Mouse (Mus musculus) liver, embryonic 15.5 days (tissue): ENCODE results near the gene Imp4. TPM values are rescaled to one million over a fixed set of nuclear protein-coding genes. Genes with fewer than 3 reads are reported as not detected.

Experiments used
- ATAC-seq: fragments of 200-750 bp; cut with Nextera tagmentation; 2 replicates; pipeline ENCODE4 v1.8.0; 2017; ENCODE audit warnings: moderate number of reproducible peaks, mild to moderate bottlenecking, moderate library complexity; ENCODE audit not compliant: insufficient read depth
- H3K27ac ChIP-seq: fragments of 300-500 bp; sonication (generic); replicated peaks from 2 replicates; pipeline ENCODE4 v1.5.1; 2015; ENCODE audit warnings: mild to moderate bottlenecking, inconsistent platforms
- H3K27me3 ChIP-seq: fragments of 300-500 bp; sonication (generic); 2 replicates; pipeline ENCODE4 v1.6.1; 2015; ENCODE audit warnings: mild to moderate bottlenecking, inconsistent platforms
- H3K36me3 ChIP-seq: fragments of 300-500 bp; sonication (generic); replicated peaks from 2 replicates; pipeline ENCODE4 v1.6.1; 2015; ENCODE audit warnings: moderate library complexity, mild to moderate bottlenecking, inconsistent platforms
- H3K4me1 ChIP-seq: fragments of 300-500 bp; sonication (generic); replicated peaks from 2 replicates; pipeline ENCODE4 v1.6.1; 2015; ENCODE audit warnings: inconsistent platforms
- H3K4me2 ChIP-seq: fragments of 300-500 bp; sonication (generic); 2 replicates; pipeline ENCODE4 v1.6.1; 2015; ENCODE audit warnings: moderate library complexity, mild to moderate bottlenecking, inconsistent platforms
- H3K4me3 ChIP-seq: fragments of 300-500 bp; sonication (generic); replicated peaks from 2 replicates; pipeline ENCODE4 v1.5.1; 2015; ENCODE audit warnings: mild to moderate bottlenecking, inconsistent platforms
- H3K9ac ChIP-seq: fragments of 300-500 bp; sonication (generic); 2 replicates; pipeline ENCODE4 v1.6.1; 2015; ENCODE audit warnings: moderate library complexity, mild to moderate bottlenecking, inconsistent platforms
- H3K9me3 ChIP-seq: fragments of 300-500 bp; sonication (generic); replicated peaks from 2 replicates; pipeline ENCODE4 v1.6.1; 2016; ENCODE audit warnings: inconsistent platforms
- WGBS: fragments of 180-500 bp; shearing (Covaris S2); methylation state at CpG from one replicate; pipeline ENCODE4 v1.1.7; 2015; ENCODE audit warnings: mixed read lengths; ENCODE audit not compliant: insufficient replicate concordance; 5-methylcytosine and 5-hydroxymethylcytosine counted together
- polyA plus RNA-seq: library from polyadenylated mRNA; unstranded; fragments of >200 nt; fragmentation: Nextera tagmentation; extraction: Ambion mirVana; gene quantifications from 2 replicates; pipeline ENCODE4 v1.2.1, GENCODE M21; 2015

The Imp4 gene
- polyA plus RNA-seq, 1 experiment from 2014 or later: 52.0 TPM

DNA sequence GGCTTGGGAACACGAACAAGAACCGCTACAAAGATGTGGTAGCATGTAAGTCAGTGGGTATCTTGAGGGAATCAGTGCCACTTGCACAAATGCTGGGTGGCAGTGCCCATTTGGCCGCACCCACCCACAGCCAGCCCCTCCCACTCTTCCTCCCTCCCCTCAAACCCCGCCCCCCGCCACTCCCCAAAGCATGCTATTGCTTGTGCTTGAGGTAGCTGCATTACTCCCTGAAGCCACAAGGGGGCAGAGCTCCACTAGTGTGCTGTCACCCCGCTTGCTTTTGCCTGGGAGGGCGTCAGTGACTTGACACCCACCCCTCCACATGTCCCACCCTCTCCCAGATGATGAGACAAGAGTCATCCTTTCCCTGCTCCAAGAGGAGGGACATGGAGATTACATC lies 23.1 kb downstream of the Imp4 start:
- no peak for ATAC-seq
- Histone ChIP-seq H3K36me3 (no peaks in the 10 kb centered on the region), H3K9ac (no peak overlapping the region), H3K27ac (no peak overlapping the region), H3K27me3 (peaks cover 31% of the 10 kb centered on the region), H3K4me2 (no peak overlapping the region), H3K4me1 (peaks cover 32% of the 10 kb centered on the region), H3K9me3 (no peaks in the 10 kb centered on the region), H3K4me3 (no peak overlapping the region)
- WGBS: 18% methylated on average over 7 of the region's 7 CpGs

DNA sequence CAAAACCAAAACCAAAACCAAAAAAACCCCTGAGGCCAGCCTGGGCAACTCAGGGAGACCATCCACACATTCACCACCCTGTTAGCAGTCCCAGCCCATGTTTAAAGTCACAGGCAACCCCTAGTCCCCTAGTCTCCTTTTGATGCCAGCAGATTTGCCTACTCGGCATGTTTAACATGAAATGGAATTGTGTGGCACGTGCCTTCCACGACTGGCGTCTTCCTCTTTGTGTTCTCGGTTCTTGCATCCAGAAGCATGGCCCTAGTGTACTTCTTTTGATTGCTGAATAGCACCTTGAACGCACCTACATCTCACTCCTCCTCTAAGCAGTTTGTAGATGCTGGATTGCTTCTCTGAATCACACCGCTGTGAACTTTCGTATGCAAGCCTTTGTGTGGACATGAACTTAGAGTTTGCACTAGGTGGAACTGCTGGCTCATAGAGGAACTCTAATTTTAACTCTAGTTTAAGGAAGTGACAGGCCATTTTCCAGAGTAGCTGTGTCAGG lies 24.7 kb downstream of the Imp4 start:
- 38% methylated on average over 8 of the region's 8 CpGs for WGBS
- Histone ChIP-seq H3K36me3 (no peaks in the 10 kb centered on the region), H3K9ac (no peak overlapping the region), H3K4me1 (peaks cover 28% of the 10 kb centered on the region), H3K27ac (peak overlapping the region; percentile 38; the same call in 1 of the 2 replicates), H3K4me3 (no peak overlapping the region), H3K4me2 (peak overlapping the region; percentile 30; the same call in 1 of the 2 replicates), H3K27me3 (peaks cover 15% of the 10 kb centered on the region), H3K9me3 (no peaks in the 10 kb centered on the region)
- ATAC-seq: no peak

DNA sequence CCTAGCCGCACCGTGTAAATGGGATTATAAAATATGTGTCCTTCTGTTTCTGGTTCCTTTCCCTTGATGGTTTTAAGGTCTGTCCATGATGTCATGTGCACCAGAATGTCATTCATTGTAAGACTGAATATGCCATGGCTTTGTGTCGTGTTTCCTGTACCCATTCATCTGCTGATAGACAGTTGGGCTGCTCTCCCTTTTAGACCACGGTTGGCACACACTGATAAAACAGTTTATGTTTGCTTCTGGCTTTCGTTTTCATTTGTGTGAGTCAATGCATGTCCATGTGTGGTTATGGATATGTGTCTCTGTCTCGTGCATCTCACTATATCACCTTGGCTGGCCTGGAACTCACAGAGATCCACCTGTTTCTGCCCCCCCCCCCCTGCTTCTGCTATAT lies 25.8 kb downstream of the Imp4 start:
- Histone ChIP-seq H3K4me3 (no peak overlapping the region), H3K27ac (no peak overlapping the region), H3K4me1 (peaks cover 18% of the 10 kb centered on the region), H3K27me3 (peaks cover 4% of the 10 kb centered on the region; the same call in 1 of the 2 replicates), H3K9ac (no peak overlapping the region), H3K4me2 (no peak overlapping the region), H3K9me3 (no peaks in the 10 kb centered on the region), H3K36me3 (no peaks in the 10 kb centered on the region)
- no peak for ATAC-seq
- 35% methylated on average over 6 of the region's 6 CpGs for WGBS

DNA sequence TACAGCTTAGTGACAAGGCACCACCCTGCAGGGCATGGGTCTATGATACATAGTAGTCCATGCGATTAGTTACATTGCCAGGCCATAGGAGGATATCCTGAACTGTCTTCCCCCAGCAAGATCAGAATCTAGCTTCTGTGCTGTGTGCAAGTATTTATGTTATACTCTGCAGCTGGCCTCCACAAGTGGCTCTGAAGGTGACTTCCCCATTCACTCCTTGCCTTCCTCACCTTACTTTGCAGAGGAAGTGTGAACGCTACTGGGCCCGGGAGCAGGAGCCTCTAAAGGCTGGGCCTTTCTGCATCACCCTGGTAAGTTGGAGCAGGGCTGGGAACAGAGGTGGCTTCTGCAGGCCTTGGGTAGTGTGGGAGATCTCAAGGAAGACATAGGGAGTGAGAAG lies 28.4 kb downstream of the Imp4 start:
- no peak for ATAC-seq
- 15% methylated on average over 3 of the region's 3 CpGs for WGBS
- H3K9me3 ChIP-seq: no peaks in the 10 kb centered on the region
- H3K4me2 ChIP-seq: no peak overlapping the region
- peaks cover 17% of the 10 kb centered on the region for H3K27me3 ChIP-seq
- peaks cover 18% of the 10 kb centered on the region for H3K4me1 ChIP-seq
- no peak overlapping the region for H3K9ac ChIP-seq
- no peak overlapping the region; the same call in 1 of the 2 replicates for H3K27ac ChIP-seq
- H3K4me3 ChIP-seq: no peak overlapping the region
- H3K36me3 ChIP-seq: no peaks in the 10 kb centered on the region

DNA sequence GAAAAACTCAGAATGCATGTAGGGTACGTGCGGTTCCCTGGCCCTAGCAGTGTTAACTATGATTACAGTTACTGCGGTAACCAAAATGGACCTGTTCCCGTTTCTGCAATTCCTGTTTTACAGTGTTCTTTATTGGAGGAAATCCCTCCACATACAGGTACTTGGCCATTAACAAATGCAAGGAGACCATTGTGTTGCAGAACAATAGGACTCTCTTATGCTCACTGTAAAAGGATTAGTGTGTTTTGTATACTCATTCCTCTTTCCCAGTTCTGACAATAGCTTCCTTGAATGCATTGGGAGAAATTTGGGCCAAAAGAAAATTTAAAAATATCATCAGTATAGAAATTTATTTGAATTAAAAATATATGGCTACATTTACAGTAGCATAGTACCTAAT lies 28.8 kb downstream of the Imp4 start:
- Histone ChIP-seq H3K9ac (no peak overlapping the region), H3K4me3 (no peak overlapping the region), H3K27ac (no peak overlapping the region), H3K27me3 (peaks cover 22% of the 10 kb centered on the region), H3K36me3 (no peaks in the 10 kb centered on the region), H3K9me3 (no peaks in the 10 kb centered on the region), H3K4me1 (peaks cover 15% of the 10 kb centered on the region), H3K4me2 (no peak overlapping the region)
- no peak for ATAC-seq
- 44% methylated on average over 4 of the region's 4 CpGs for WGBS

DNA sequence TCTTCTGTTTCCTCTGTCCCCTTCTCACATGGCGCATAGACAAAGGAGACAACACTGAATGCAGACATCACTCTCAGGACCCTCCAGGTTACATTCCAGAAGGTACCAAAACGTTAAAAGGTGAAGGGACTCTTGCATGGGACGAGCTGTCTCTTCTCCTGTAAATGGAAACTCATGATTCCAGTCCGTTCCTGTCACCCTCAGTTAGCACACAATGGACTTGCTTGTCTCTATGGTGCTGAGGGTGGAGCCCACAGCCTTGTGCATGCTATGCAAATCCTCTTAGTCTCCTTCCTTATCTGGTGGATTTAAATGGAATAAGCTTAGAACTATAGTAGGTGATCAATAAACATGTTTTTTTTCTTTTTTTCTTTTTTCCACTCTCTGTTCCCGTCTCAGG lies 30.1 kb downstream of the Imp4 start:
- Histone ChIP-seq H3K36me3 (no peaks in the 10 kb centered on the region), H3K27ac (no peak overlapping the region), H3K4me1 (peaks cover 12% of the 10 kb centered on the region), H3K4me3 (no peak overlapping the region), H3K9ac (no peak overlapping the region), H3K9me3 (no peaks in the 10 kb centered on the region), H3K4me2 (no peak overlapping the region), H3K27me3 (peaks cover 22% of the 10 kb centered on the region)
- no peak for ATAC-seq
- 58% methylated on average over 5 of the region's 5 CpGs for WGBS

DNA sequence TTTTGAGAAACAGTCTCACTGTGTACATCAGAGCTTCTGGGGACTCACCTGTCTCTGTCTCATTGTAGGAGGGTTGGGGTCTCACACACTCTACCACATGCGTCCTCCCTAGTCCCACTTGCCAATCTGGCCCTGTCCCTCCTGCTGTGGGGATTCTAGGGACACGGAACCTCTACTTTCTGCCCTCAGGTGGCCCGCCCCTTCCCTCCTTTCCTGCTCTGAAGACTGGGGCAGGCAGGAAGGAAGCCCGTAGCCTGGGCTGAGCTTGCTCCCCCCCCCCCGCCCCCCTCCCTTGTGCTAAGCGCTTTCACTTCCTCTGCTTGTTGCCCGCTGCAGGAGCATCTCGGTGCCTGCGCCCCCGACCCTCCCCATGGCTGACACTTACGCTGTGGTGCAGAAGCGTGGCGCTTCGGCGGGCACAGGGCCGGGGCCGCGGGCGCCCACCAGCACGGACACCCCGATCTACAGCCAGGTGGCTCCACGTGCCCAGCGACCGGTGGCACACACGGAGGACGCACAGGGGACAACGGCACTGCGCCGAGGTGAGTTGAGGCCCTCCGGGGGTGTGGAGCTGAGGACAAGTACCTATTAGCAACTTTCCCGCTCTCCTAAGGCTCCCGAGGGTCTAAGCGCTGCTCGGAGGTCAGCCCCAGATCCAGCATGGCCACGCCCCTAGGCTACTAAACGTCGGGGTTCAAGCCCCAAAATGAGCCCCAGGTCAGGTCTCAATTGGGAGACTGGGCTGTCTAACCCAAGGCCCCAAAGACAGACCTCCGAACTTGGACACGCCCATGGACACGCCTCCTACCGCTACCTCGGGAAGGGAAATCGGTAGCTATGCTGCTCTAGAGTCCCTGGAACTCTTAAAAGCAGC lies 33.0 kb downstream of the Imp4 start:
- peak; percentile 69 for ATAC-seq
- H3K36me3 ChIP-seq: no peaks in the 10 kb centered on the region
- no peaks in the 10 kb centered on the region for H3K9me3 ChIP-seq
- H3K9ac ChIP-seq: peak overlapping the region; percentile 40
- peaks cover 6% of the 10 kb centered on the region; the same call in 1 of the 2 replicates for H3K4me1 ChIP-seq
- peak overlapping the region; percentile 58 for H3K4me3 ChIP-seq
- peak overlapping the region; percentile 45; the same call in 1 of the 2 replicates for H3K27ac ChIP-seq
- H3K27me3 ChIP-seq: peaks cover 22% of the 10 kb centered on the region
- peak overlapping the region; percentile 77 for H3K4me2 ChIP-seq
- WGBS: under 1% methylated on average over 43 of the region's 43 CpGs

DNA sequence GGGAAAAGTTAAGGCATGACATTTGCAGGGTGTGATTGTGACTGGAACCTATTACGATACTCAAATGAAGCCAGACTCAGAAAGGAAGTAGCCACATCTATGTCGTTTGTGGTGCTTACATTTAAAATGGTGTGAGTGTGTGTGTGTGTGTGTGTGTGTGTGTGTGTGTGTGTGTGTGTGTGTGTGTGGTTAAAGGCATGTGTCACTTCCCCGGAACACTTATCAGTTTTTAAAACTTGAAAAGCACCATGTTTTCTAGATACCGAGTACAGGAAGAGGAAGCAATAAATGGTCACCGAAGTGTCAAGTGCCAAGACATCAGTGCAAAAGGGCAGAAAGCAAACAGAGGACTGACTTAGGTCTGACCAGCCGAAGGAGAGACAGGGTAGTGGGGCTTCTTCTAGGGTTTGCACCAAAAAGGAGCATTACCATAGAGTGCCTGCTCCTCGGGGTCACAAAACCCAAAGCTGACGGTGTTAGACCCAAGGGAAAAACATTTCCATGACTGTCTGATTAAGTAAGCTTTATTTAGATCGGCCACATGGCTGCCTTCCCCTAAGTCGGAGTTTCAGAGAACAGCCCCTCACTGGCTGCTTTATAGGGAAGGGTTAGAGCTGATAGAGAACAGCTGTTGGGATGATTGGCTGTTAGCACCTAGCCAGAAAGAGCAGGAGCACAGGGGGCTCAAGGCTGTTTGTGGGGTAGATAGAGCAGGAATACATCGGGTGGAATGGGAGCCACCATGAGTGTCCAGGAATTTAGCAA lies 39.4 kb downstream of the Imp4 start:
- ATAC-seq: no peak
- H3K36me3 ChIP-seq: no peaks in the 10 kb centered on the region
- no peaks in the 10 kb centered on the region for H3K27me3 ChIP-seq
- no peak overlapping the region for H3K4me3 ChIP-seq
- WGBS: 16% methylated on average over 11 of the region's 11 CpGs
- no peak overlapping the region for H3K4me2 ChIP-seq
- H3K9ac ChIP-seq: no peak overlapping the region
- 0 out of 2 replicates have a peak, but pooled peaks cover 2% of the 10 kb centered on the region for H3K4me1 ChIP-seq
- no peak overlapping the region for H3K27ac ChIP-seq
- H3K9me3 ChIP-seq: no peaks in the 10 kb centered on the region

DNA sequence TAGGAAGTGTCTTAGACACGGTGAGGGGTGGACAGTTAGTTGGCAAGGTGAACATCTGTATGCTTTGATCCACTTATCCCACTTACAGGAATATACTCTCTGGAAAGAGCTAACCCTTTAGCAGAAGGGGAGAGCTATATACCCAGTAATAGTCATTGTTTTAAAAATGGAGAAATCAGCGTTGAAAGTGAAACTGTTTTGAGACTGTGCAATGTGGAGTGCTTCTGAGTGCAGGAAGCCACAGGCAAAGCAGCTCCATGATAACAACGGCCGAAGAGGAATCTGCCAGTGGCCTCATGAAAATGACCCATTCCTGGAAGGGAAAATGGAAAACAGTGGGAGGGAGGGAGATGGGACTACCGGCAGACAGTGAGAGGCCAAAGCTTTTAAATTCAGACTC lies 41.1 kb downstream of the Imp4 start:
- Histone ChIP-seq H3K36me3 (no peaks in the 10 kb centered on the region), H3K9ac (no peak overlapping the region), H3K4me3 (no peak overlapping the region), H3K4me2 (no peak overlapping the region), H3K27me3 (no peaks in the 10 kb centered on the region), H3K4me1 (peaks cover 8% of the 10 kb centered on the region; the same call in 1 of the 2 replicates), H3K27ac (no peak overlapping the region), H3K9me3 (no peaks in the 10 kb centered on the region)
- WGBS: 21% methylated on average over 5 of the region's 5 CpGs
- no peak for ATAC-seq

DNA sequence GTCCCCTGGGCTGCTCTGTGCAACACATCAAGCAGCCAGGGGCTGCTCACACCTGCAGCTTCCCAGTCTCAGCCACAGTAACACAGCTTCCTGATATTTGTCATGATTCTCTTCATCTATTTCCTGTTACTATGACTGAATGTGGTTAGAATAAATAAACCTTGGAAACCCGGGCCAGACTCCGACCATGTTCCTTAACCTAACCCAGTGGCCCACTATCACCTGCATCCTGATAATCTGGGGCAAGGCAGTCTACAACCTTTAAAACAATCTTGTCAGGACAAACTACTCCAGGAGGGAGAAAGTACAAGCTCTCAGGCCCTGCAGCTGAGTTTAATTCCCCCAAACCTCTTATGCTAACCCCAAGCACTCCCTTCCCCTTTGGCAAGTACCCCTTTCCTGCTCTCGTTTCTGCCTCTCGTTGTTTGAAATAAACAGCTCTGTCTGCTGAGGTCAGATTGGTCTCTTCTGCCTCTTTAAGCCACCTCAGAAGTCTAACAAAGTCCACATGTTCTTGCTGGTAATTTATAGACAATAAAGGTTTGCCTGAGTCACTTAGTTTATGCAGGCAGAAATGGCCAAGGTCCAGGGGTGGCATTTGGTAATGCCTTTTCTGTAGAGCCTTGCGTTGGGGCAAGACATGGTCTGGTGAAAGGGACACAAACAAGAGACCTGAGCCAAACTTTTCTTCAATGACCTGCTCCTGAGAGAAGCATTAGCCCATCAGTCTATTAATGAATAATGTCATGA lies 42.4 kb downstream of the Imp4 start:
- no peak for ATAC-seq
- Histone ChIP-seq H3K4me2 (no peak overlapping the region), H3K4me3 (no peak overlapping the region), H3K27me3 (no peaks in the 10 kb centered on the region), H3K9me3 (no peaks in the 10 kb centered on the region), H3K9ac (no peak overlapping the region), H3K4me1 (peaks cover 12% of the 10 kb centered on the region; the same call in 1 of the 2 replicates), H3K27ac (no peak overlapping the region), H3K36me3 (no peaks in the 10 kb centered on the region)
- 22% methylated on average over 5 of the region's 5 CpGs for WGBS
